Mouse (Mus musculus) neural tube, embryonic 15.5 days (tissue): ENCODE data around the gene Hdx. TPM values are rescaled to one million over a fixed set of nuclear protein-coding genes. Genes with fewer than 3 reads are reported as not detected.

Experiments used
- ATAC-seq: fragments of 200-750 bp; cut with Nextera tagmentation; 2 replicates; pipeline ENCODE4 v1.8.0; 2017; ENCODE audit warnings: mild to moderate bottlenecking, moderate TSS enrichment, moderate library complexity; ENCODE audit not compliant: low FRiP score
- H3K27ac ChIP-seq: fragments of 300-500 bp; sonication (generic); replicated peaks from 2 replicates; pipeline ENCODE4 v1.5.1; 2015; ENCODE audit warnings: mild to moderate bottlenecking, inconsistent platforms
- H3K27me3 ChIP-seq: fragments of 300-500 bp; sonication (generic); replicated peaks from 2 replicates; pipeline ENCODE4 v1.6.1; 2015; ENCODE audit warnings: inconsistent platforms
- H3K36me3 ChIP-seq: fragments of 300-500 bp; sonication (generic); 2 replicates; pipeline ENCODE4 v1.6.1; 2015; ENCODE audit warnings: inconsistent platforms
- H3K4me1 ChIP-seq: fragments of 300-500 bp; sonication (generic); 2 replicates; pipeline ENCODE4 v1.6.1; 2015; ENCODE audit warnings: inconsistent platforms
- H3K4me2 ChIP-seq: fragments of 300-500 bp; sonication (generic); 2 replicates; pipeline ENCODE4 v1.6.1; 2015; ENCODE audit warnings: inconsistent platforms, mild to moderate bottlenecking, moderate library complexity
- H3K4me3 ChIP-seq: fragments of 300-500 bp; sonication (generic); replicated peaks from 2 replicates; pipeline ENCODE4 v1.5.1; 2015; ENCODE audit warnings: mild to moderate bottlenecking, inconsistent platforms
- H3K9ac ChIP-seq: fragments of 300-500 bp; sonication (generic); replicated peaks from 2 replicates; pipeline ENCODE4 v1.6.1; 2015; ENCODE audit warnings: mild to moderate bottlenecking, inconsistent platforms
- H3K9me3 ChIP-seq: fragments of 300-500 bp; sonication (generic); replicated peaks from 2 replicates; pipeline ENCODE4 v1.6.1; 2016; ENCODE audit warnings: inconsistent platforms
- WGBS: fragments of 180-500 bp; shearing (Covaris S2); methylation state at CpG from one replicate; pipeline ENCODE4 v1.1.7; 2015; ENCODE audit warnings: mixed read lengths; 5-methylcytosine and 5-hydroxymethylcytosine counted together
- polyA plus RNA-seq: library from polyadenylated mRNA; unstranded; fragments of >200 nt; fragmentation: Nextera tagmentation; extraction: Ambion mirVana; gene quantifications from 2 replicates; pipeline ENCODE4 v1.2.1, GENCODE M21; 2015

Hdx gene
- polyA plus RNA-seq: 1.7 TPM in 2 replicates

DNA sequence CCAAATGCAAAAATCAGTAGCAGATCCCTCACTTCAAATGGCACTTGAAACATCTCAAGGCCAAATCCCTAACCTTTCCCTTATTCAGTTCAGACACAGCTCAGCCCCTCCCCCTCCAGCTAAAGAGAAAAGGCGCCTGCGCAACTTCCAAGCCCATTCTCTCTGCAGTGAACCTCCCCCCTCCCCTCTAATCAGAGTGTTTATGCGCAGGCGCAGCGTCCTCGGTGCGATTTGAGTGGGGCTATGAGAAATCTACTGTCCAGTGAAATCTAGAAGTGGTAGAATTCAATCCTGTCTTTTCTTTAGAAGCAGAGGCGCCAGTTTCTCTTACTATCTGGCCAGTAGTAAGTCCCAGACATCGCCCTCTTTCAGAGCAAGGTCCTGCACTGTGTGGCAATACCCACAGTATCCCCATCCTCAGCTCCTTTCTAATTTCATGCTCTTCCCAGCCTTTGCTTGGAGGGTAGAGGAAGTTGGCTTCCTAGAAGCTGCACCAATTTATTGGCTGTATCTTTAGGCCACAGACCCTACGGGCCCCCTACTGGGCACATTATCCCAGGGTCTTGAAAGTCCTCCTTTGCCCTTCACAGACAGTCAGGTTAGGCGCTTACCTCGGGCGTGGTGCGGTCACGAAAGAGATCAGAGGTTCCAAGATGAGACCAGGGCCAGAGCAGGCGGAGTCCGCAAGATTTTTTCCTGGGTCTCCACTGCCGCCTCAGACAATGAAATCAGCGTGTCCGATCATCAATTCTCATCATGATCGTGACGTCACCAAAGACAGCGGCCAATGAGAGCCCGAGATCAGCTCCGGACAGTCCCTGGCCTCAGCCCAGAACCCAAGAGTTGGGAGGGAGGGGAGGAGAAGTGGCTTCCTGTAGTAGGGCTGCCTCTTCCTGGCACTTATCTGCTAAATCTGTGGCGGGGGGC lies at the start of gene Hdx:
Gene Hdx, minus strand, starts transcription at position 724 of the 927 bp plus-strand sequence.
- peak within 1 kb of the TSS; percentile 86 for H3K27ac ChIP-seq
- H3K9ac ChIP-seq: peak within 1 kb of the TSS; percentile 54
- H3K4me3 ChIP-seq: peak within 1 kb of the TSS; percentile 52
- peak; percentile 98 for ATAC-seq
- no peaks in the 10 kb centered on the region for H3K9me3 ChIP-seq
- H3K4me1 ChIP-seq: no peaks in the 10 kb centered on the region
- no peaks in the 10 kb centered on the region for H3K36me3 ChIP-seq
- peak within 1 kb of the TSS; percentile 54 for H3K4me2 ChIP-seq
- H3K27me3 ChIP-seq: no peaks in the 10 kb centered on the region
- WGBS: 23% methylated on average over 26 of the region's 26 CpGs

- Histone ChIP-seq H3K27me3 (no peaks in the 10 kb centered on the region), H3K9me3 (no peaks in the 10 kb centered on the region), H3K9ac (no peak overlapping the region), H3K4me2 (no peak overlapping the region), H3K4me1 (no peaks in the 10 kb centered on the region), H3K4me3 (no peak overlapping the region), H3K36me3 (no peaks in the 10 kb centered on the region), H3K27ac (no peak overlapping the region)
- WGBS: 63% methylated on average over 3 of the region's 3 CpGs
- no peak for ATAC-seq
Measured at GRCm38 (mm10) chrX:111685665-111686064, 11.2 kb downstream of the Hdx start.

- H3K4me2 ChIP-seq: no peak overlapping the region
- H3K36me3 ChIP-seq: no peaks in the 10 kb centered on the region
- no peaks in the 10 kb centered on the region for H3K4me1 ChIP-seq
- no peak overlapping the region for H3K9ac ChIP-seq
- H3K4me3 ChIP-seq: no peak overlapping the region
- H3K27ac ChIP-seq: no peak overlapping the region
- 60% methylated on average over 3 of the region's 3 CpGs for WGBS
- ATAC-seq: no peak
- no peaks in the 10 kb centered on the region for H3K9me3 ChIP-seq
- no peaks in the 10 kb centered on the region for H3K27me3 ChIP-seq
Measured at GRCm38 (mm10) chrX:111671685-111672084, 25.2 kb downstream of the Hdx start.

DNA sequence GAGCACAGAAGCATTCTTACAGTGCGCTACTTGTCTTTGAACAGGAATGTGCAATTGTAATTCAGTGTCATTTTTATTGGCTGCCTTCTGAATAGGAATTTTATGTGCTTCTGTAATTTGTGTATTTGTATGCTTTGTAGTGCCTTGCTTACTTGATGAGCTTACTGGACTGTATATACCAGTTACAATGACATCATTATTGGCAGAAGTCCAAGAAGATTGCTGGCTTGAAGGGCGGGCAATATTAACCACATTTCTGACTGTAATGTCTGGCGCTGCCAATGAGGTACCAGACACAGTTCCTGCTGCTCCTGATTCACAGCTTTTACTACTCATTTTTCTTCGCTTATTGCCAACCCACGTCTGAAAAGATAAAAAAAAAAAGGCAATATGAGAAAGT lies 36.5 kb downstream of the Hdx start:
- no peaks in the 10 kb centered on the region for H3K4me1 ChIP-seq
- no peaks in the 10 kb centered on the region for H3K36me3 ChIP-seq
- no peak overlapping the region for H3K4me3 ChIP-seq
- no peaks in the 10 kb centered on the region for H3K9me3 ChIP-seq
- ATAC-seq: no peak
- WGBS: 43% methylated on average over 5 of the region's 5 CpGs
- H3K4me2 ChIP-seq: no peak overlapping the region
- H3K27me3 ChIP-seq: no peaks in the 10 kb centered on the region
- H3K27ac ChIP-seq: no peak overlapping the region
- H3K9ac ChIP-seq: no peak overlapping the region

GRCm38 (mm10) chrX:111658671-111659070 lies 38.2 kb downstream of the Hdx start:
- Histone ChIP-seq H3K4me2 (no peak overlapping the region), H3K27me3 (no peaks in the 10 kb centered on the region), H3K4me3 (no peak overlapping the region), H3K4me1 (no peaks in the 10 kb centered on the region), H3K9me3 (no peaks in the 10 kb centered on the region), H3K9ac (no peak overlapping the region), H3K36me3 (no peaks in the 10 kb centered on the region), H3K27ac (no peak overlapping the region)
- ATAC-seq: no peak
- 91% methylated on average over 4 of the region's 4 CpGs for whole genome bisulfite sequencing

- 91% methylated on average over 4 of the region's 4 CpGs for WGBS
- Histone ChIP-seq H3K4me3 (no peak overlapping the region), H3K27me3 (no peaks in the 10 kb centered on the region), H3K9me3 (no peaks in the 10 kb centered on the region), H3K36me3 (no peaks in the 10 kb centered on the region), H3K27ac (no peak overlapping the region), H3K4me1 (no peaks in the 10 kb centered on the region), H3K4me2 (no peak overlapping the region), H3K9ac (no peak overlapping the region)
- no peak for ATAC-seq
Measured at GRCm38 (mm10) chrX:111644945-111645344, 51.9 kb downstream of the Hdx start.

- no peak overlapping the region for H3K27ac ChIP-seq
- H3K9me3 ChIP-seq: no peaks in the 10 kb centered on the region
- no peaks in the 10 kb centered on the region for H3K36me3 ChIP-seq
- WGBS: 93% methylated on average over 5 of the region's 5 CpGs
- H3K4me1 ChIP-seq: no peaks in the 10 kb centered on the region
- no peak overlapping the region for H3K4me3 ChIP-seq
- no peak overlapping the region for H3K4me2 ChIP-seq
- no peaks in the 10 kb centered on the region for H3K27me3 ChIP-seq
- ATAC-seq: no peak
- no peak overlapping the region for H3K9ac ChIP-seq
Measured at GRCm38 (mm10) chrX:111640616-111641015, 56.3 kb downstream of the Hdx start.

- H3K27me3 ChIP-seq: no peaks in the 10 kb centered on the region
- H3K4me2 ChIP-seq: no peak overlapping the region
- no peak overlapping the region for H3K4me3 ChIP-seq
- H3K36me3 ChIP-seq: no peaks in the 10 kb centered on the region
- no peaks in the 10 kb centered on the region for H3K4me1 ChIP-seq
- H3K27ac ChIP-seq: no peak overlapping the region
- H3K9ac ChIP-seq: no peak overlapping the region
- ATAC-seq: no peak
- H3K9me3 ChIP-seq: no peaks in the 10 kb centered on the region
- 64% methylated on average over 2 of the region's 2 CpGs for whole genome bisulfite sequencing
Measured at GRCm38 (mm10) chrX:111597631-111598161, 99.2 kb downstream of the Hdx start.

GRCm38 (mm10) chrX:111587616-111588015 lies 109.3 kb downstream of the Hdx start:
- Histone ChIP-seq H3K36me3 (no peaks in the 10 kb centered on the region), H3K27me3 (no peaks in the 10 kb centered on the region), H3K9me3 (no peaks in the 10 kb centered on the region), H3K9ac (no peak overlapping the region), H3K4me3 (no peak overlapping the region), H3K4me1 (no peaks in the 10 kb centered on the region), H3K27ac (no peak overlapping the region), H3K4me2 (no peak overlapping the region)
- WGBS: 68% methylated on average over 4 of the region's 4 CpGs
- ATAC-seq: no peak

DNA sequence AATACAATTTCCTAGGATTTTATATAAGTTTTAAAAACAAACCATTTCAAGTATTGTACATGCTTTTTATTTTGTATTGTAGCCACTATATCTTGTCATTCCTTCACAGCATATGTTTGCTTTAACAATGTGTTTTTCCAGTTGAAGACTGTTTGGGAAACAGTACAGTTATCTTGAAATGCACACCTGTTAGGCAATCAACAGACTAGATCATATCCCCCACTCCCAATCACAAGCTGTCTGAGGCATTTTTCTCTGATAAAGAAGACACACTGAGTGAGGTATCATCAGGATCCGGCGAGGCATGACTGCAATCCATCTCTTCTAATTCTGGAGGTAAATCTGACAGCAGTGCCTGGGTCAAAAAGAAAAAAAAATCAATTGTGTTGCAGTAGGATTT lies 119.8 kb downstream of the Hdx start:
- H3K4me3 ChIP-seq: no peak overlapping the region
- H3K27ac ChIP-seq: no peak overlapping the region
- H3K9ac ChIP-seq: no peak overlapping the region
- H3K36me3 ChIP-seq: no peaks in the 10 kb centered on the region
- 84% methylated on average over 2 of the region's 2 CpGs for WGBS
- ATAC-seq: no peak
- no peak overlapping the region for H3K4me2 ChIP-seq
- H3K27me3 ChIP-seq: no peaks in the 10 kb centered on the region
- H3K4me1 ChIP-seq: no peaks in the 10 kb centered on the region
- no peaks in the 10 kb centered on the region for H3K9me3 ChIP-seq

DNA sequence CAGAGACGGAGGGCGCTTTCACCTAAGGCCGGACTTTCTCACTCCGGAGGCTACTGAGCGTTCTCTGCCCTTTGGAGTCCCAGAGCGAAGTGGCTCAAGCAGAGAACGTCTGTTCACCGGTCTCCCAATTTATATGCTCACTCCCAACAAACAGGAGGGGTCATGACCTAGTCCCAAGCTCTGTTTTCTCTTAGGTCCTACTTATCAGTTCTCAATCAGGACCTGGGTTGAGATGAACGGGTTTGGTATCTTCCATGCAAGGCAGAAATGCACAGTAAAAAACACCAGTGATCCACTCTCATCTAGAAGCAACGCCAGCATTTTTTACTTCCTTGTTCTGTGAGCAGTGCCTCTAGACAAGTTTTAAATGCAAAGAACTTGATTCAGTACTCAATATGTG lies 159.0 kb downstream of the Hdx start, which contains the start of gene Rps6ka6:
Gene Rps6ka6, minus strand, starts transcription at position 101 of the 400 bp plus-strand sequence.
- no peak within 1 kb of the TSS for H3K4me2 ChIP-seq
- no peak within 1 kb of the TSS for H3K9ac ChIP-seq
- no peaks in the 10 kb centered on the region for H3K4me1 ChIP-seq
- no peaks in the 10 kb centered on the region for H3K9me3 ChIP-seq
- no peaks in the 10 kb centered on the region for H3K36me3 ChIP-seq
- WGBS: 70% methylated on average over 10 of the region's 10 CpGs
- no peak for ATAC-seq
- no peak within 1 kb of the TSS for H3K4me3 ChIP-seq
- no peaks in the 10 kb centered on the region for H3K27me3 ChIP-seq
- no peak within 1 kb of the TSS for H3K27ac ChIP-seq
